Mouse (Mus musculus) lung, embryonic 15.5 days (tissue): ENCODE data around the gene Gm49333. TPM values are rescaled to one million over a fixed set of nuclear protein-coding genes. Genes with fewer than 3 reads are reported as not detected.
A peak's percentile ranks its signal among the peaks of the same experiment; 100 is the strongest.
"Not testable (repeated sequence)": the region's sequence is repeated elsewhere in the genome, so short reads cannot be mapped to it uniquely, and the experiment has no call there.

Experiments used
- ATAC-seq: fragments of 200-750 bp; cut with Nextera tagmentation; 2 replicates; pipeline ENCODE4 v1.8.0; 2017; ENCODE audit warnings: moderate number of reproducible peaks, borderline replicate concordance; ENCODE audit not compliant: low FRiP score, low TSS enrichment; ENCODE audit errors: extremely low read depth
- H3K27ac ChIP-seq: fragments of 300-500 bp; sonication (generic); 2 replicates; pipeline ENCODE4 v1.5.1; 2015; ENCODE audit warnings: moderate library complexity, mild to moderate bottlenecking, inconsistent platforms
- H3K27me3 ChIP-seq: fragments of 300-500 bp; sonication (generic); 2 replicates; pipeline ENCODE4 v1.6.1; 2015; ENCODE audit warnings: inconsistent platforms
- H3K36me3 ChIP-seq: fragments of 300-500 bp; sonication (generic); 2 replicates; pipeline ENCODE4 v1.6.1; 2015; ENCODE audit warnings: inconsistent platforms
- H3K4me1 ChIP-seq: fragments of 300-500 bp; sonication (generic); 2 replicates; pipeline ENCODE4 v1.6.1; 2015; ENCODE audit warnings: inconsistent platforms
- H3K4me2 ChIP-seq: fragments of 300-500 bp; sonication (generic); 2 replicates; pipeline ENCODE4 v1.6.1; 2015; ENCODE audit warnings: inconsistent platforms, mild to moderate bottlenecking, moderate library complexity
- H3K4me3 ChIP-seq: fragments of 300-500 bp; sonication (generic); 2 replicates; pipeline ENCODE4 v1.5.1; 2015; ENCODE audit warnings: mild to moderate bottlenecking, inconsistent platforms
- H3K9ac ChIP-seq: fragments of 300-500 bp; sonication (generic); 2 replicates; pipeline ENCODE4 v1.6.1; 2015; ENCODE audit warnings: inconsistent platforms
- H3K9me3 ChIP-seq: fragments of 300-500 bp; sonication (generic); 2 replicates; pipeline ENCODE4 v1.6.1; 2016; ENCODE audit warnings: inconsistent platforms
- WGBS: fragments of 180-500 bp; shearing (Covaris S2); methylation state at CpG from one replicate; pipeline ENCODE4 v1.1.7; 2015; 5-methylcytosine and 5-hydroxymethylcytosine counted together
- polyA plus RNA-seq: library from polyadenylated mRNA; unstranded; fragments of >200 nt; fragmentation: Nextera tagmentation; extraction: Ambion mirVana; gene quantifications from 2 replicates; pipeline ENCODE4 v1.2.1, GENCODE M21; 2015

The Gm49333 gene
- polyA plus RNA-seq, 1 experiment from 2014 or later: not detected

DNA sequence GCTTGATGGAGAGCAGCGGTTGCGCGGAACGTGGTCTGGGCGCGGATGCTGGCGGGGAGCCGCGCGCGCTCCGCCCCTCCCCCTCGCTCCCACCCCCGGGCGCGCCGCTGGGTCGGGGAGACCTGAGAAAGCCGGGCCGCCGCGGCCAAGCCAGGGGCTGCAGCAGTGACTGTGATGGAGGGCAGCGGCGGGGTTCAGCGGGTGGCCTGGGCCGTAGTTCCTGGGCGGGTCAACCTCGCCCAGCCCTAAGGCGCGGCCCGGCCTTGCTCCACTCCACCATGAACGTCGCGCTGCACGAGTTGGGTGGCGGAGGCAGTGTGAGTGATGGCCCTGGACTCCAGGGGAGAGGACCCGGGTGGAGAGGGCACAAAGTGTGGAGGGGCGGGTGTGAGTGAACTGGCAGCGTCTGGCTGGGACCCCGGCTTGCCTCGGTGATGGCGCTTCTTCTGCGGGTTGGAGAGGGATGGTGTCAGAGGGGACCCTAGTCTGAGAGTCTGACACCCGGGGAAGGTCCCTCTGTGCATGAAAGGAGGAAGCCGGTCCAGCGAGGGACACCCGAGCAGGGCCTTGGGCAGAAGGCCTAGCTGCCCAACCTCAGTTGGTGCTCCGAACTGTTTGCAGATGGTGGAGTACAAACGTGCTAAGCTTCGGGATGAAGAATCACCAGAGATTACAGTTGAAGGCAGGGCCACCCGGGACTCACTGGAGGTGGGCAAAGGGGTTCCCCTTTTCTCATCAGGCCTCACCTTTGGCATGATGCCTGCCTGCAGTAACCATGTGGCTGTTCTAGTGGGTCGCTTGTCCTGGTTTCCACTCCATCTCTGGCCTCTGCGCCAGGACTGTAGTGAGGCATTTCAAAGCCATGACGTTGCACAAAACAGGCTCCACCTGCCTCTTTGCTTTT lies 18.6 kb downstream of the Gm49333 start, which contains the start of gene Ece2:
Ece2 (plus strand) TSS at position 98 of the 904 bp plus-strand sequence.
- Histone ChIP-seq H3K4me2 (peak within 1 kb of the TSS; percentile 94), H3K4me1 (peaks cover 13% of the 10 kb centered on the region; the same call in 1 of the 2 replicates), H3K27me3 (peaks cover 29% of the 10 kb centered on the region), H3K27ac (no peak within 1 kb of the TSS), H3K9me3 (no peaks in the 10 kb centered on the region), H3K4me3 (peak within 1 kb of the TSS; percentile 53), H3K36me3 (no peaks in the 10 kb centered on the region), H3K9ac (peak within 1 kb of the TSS; percentile 58)
- WGBS: 5% methylated on average over 54 of the region's 54 CpGs
- peak; percentile 69; the same call in 1 of the 2 replicates for ATAC-seq

DNA sequence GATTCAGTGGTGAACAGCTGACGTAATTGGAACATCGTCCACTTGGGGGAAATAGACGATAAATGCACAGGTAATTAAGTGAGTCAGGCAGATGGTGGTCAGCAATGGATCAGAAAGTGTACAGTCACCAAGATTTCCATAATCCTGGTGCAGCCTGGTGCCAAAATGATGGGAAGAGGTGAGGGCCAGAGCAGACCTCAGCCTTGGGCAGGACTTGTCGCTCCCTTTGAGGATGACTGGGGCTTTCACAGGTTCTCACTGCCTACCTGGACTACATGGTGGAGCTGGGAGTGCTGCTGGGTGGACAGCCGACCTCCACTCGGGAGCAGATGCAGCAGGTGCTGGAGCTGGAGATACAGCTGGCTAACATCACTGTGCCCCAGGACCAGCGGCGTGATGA lies 26.0 kb downstream of the Gm49333 start:
- H3K4me2 ChIP-seq: no peak overlapping the region
- H3K4me3 ChIP-seq: no peak overlapping the region
- 68% methylated on average over 8 of the region's 8 CpGs for WGBS
- no peaks in the 10 kb centered on the region for H3K4me1 ChIP-seq
- H3K36me3 ChIP-seq: no peaks in the 10 kb centered on the region
- no peak overlapping the region for H3K9ac ChIP-seq
- H3K9me3 ChIP-seq: no peaks in the 10 kb centered on the region
- ATAC-seq: no peak
- no peak overlapping the region for H3K27ac ChIP-seq
- H3K27me3 ChIP-seq: no peaks in the 10 kb centered on the region

DNA sequence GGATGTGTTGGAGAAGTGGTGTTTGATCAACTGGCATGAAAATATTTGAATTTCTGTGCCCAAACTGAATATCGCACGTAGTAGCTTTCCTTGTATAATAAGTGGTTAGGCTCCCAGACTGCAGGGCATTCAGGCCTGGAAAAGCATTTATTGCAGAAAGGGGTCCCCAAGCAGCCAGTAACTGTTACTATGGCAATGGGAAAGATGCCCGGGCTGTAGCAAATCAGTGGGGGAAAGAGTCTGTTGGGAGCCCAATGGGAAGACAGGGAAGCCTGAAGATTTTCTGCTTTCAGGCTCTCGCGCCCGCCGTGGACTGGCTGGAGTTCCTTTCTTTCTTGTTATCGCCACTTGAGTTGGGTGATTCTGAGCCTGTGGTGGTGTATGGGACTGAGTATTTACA lies 27.0 kb downstream of the Gm49333 start:
- WGBS: 71% methylated on average over 8 of the region's 8 CpGs
- H3K27me3 ChIP-seq: no peaks in the 10 kb centered on the region
- no peak overlapping the region for H3K9ac ChIP-seq
- no peak overlapping the region for H3K4me3 ChIP-seq
- ATAC-seq: no peak
- H3K27ac ChIP-seq: no peak overlapping the region
- no peak overlapping the region for H3K4me2 ChIP-seq
- no peaks in the 10 kb centered on the region for H3K4me1 ChIP-seq
- H3K9me3 ChIP-seq: no peaks in the 10 kb centered on the region
- H3K36me3 ChIP-seq: no peaks in the 10 kb centered on the region

- no peak overlapping the region for H3K4me2 ChIP-seq
- no peaks in the 10 kb centered on the region for H3K36me3 ChIP-seq
- no peak overlapping the region for H3K4me3 ChIP-seq
- no peak overlapping the region for H3K9ac ChIP-seq
- no peaks in the 10 kb centered on the region for H3K27me3 ChIP-seq
- peak; percentile 59 for ATAC-seq
- no peaks in the 10 kb centered on the region for H3K9me3 ChIP-seq
- 0% methylated on average over 8 of the region's 8 CpGs for WGBS
- no peaks in the 10 kb centered on the region for H3K4me1 ChIP-seq
- no peak overlapping the region for H3K27ac ChIP-seq
Measured at GRCm38 (mm10) chr16:20642161-20642560, 30.8 kb downstream of the Gm49333 start.

DNA sequence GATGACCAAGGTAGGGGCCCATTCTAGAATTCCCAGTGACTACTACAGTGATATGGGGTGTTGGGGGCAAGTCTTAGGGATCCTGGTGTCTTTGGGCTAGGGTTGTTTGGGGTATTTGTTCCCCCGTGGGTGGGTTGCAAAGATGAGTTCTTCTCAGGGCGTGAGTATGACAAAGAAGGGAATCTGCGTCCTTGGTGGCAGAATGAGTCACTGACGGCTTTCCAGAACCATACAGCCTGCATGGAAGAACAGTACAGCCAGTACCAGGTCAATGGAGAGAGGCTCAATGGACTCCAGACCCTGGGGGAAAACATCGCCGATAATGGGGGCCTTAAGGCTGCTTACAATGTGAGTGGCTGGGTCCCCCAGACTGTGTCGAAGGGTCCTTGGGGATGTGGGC lies 32.5 kb downstream of the Gm49333 start:
- Histone ChIP-seq H3K4me2 (no peak overlapping the region), H3K9me3 (no peaks in the 10 kb centered on the region), H3K4me1 (no peaks in the 10 kb centered on the region), H3K36me3 (no peaks in the 10 kb centered on the region), H3K27me3 (no peaks in the 10 kb centered on the region), H3K9ac (no peak overlapping the region), H3K27ac (no peak overlapping the region), H3K4me3 (no peak overlapping the region)
- WGBS: 80% methylated on average over 7 of the region's 7 CpGs
- ATAC-seq: no peak

DNA sequence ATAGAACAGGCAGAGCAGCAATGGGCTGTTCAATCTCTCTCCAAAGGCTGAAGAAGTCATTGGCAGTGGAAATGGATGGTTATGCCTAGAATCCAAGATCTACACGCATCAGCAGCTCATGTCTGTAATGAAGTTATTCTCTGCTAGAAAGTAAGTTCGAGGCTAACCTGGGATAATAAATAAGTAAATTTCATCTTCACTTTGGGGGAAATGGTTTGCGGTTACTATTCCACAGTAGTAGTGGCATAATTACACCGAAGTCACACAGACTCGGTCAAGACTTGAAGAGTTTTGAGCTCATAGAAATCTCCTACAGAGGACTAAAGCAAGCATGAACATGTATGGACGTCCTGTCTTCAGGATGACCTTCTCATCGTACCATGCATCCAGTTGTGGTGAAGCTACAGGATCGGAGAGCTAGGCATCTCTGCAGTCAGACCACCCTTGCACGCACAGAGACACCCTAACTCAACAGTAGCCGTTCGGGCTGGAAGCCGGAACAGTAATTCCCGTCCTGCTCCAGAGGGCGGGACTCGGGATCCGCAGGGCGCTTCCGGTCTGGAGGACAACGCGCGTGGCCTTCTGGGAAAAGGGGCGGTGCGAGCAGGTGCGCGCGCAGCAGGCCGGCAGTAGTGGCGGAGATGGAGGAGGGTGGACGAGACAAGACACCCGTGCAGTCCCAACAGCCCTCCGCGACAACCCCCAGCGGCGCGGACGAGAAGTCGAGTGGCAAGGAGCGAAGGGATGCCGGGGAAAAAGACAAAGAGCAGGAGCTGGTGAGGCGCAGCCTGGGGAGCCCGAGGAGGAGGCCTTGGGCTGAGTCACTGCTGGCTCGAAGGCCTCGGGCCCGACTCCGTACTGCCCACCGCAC lies 39.9 kb downstream of the Gm49333 start, which contains the start of gene Psmd2:
Psmd2 (plus strand) TSS at position 577 of the 871 bp plus-strand sequence.
- Histone ChIP-seq H3K4me2 (peak within 1 kb of the TSS; percentile 80), H3K36me3 (peaks cover 26% of the 10 kb centered on the region), H3K27ac (peak within 1 kb of the TSS; percentile 43), H3K4me3 (peak within 1 kb of the TSS; percentile 87), H3K27me3 (no peaks in the 10 kb centered on the region), H3K9me3 (no peaks in the 10 kb centered on the region), H3K9ac (peak within 1 kb of the TSS; percentile 87), H3K4me1 (peaks cover 15% of the 10 kb centered on the region; the same call in 1 of the 2 replicates)
- WGBS: 2% methylated on average over 46 of the region's 46 CpGs
- ATAC-seq: peak; percentile 96

- Histone ChIP-seq H3K4me2 (peak overlapping the region; percentile 80), H3K36me3 (peaks cover 32% of the 10 kb centered on the region), H3K4me3 (peak overlapping the region; percentile 87), H3K9ac (peak overlapping the region; percentile 87), H3K9me3 (no peaks in the 10 kb centered on the region), H3K27me3 (no peaks in the 10 kb centered on the region), H3K4me1 (peaks cover 15% of the 10 kb centered on the region; the same call in 1 of the 2 replicates), H3K27ac (no peak overlapping the region)
- WGBS: 5% methylated on average over 12 of the region's 12 CpGs
- ATAC-seq: no peak
Measured at GRCm38 (mm10) chr16:20651947-20652310, 40.5 kb downstream of the Gm49333 start.

GRCm38 (mm10) chr16:20653315-20653714 lies 41.9 kb downstream of the Gm49333 start:
- H3K9ac ChIP-seq: no peak overlapping the region

GRCm38 (mm10) chr16:20657661-20658060 lies 46.3 kb downstream of the Gm49333 start:
- peaks cover 87% of the 10 kb centered on the region for H3K36me3 ChIP-seq
- WGBS: 84% methylated on average over 4 of the region's 4 CpGs
- no peak overlapping the region for H3K9ac ChIP-seq
- ATAC-seq: no peak
- no peak overlapping the region for H3K4me3 ChIP-seq
- no peaks in the 10 kb centered on the region for H3K27me3 ChIP-seq
- H3K4me1 ChIP-seq: peaks cover 6% of the 10 kb centered on the region; the same call in 1 of the 2 replicates
- no peak overlapping the region for H3K27ac ChIP-seq
- H3K4me2 ChIP-seq: no peak overlapping the region
- no peaks in the 10 kb centered on the region for H3K9me3 ChIP-seq

More at GRCm38 (mm10) chr16:20653315-20653714, 41.9 kb downstream of the Gm49333 start:
- no peak for ATAC-seq
- H3K27me3 ChIP-seq: no peaks in the 10 kb centered on the region
- 0 out of 2 replicates have a peak overlapping the region, but pooled peaks have one; percentile 87 for H3K4me3 ChIP-seq
- peaks cover 46% of the 10 kb centered on the region for H3K36me3 ChIP-seq
- H3K9me3 ChIP-seq: no peaks in the 10 kb centered on the region
- no peak overlapping the region for H3K4me2 ChIP-seq
- H3K4me1 ChIP-seq: peaks cover 15% of the 10 kb centered on the region; the same call in 1 of the 2 replicates
- no peak overlapping the region for H3K27ac ChIP-seq
- WGBS: 40% methylated on average over 2 of the region's 2 CpGs

DNA sequence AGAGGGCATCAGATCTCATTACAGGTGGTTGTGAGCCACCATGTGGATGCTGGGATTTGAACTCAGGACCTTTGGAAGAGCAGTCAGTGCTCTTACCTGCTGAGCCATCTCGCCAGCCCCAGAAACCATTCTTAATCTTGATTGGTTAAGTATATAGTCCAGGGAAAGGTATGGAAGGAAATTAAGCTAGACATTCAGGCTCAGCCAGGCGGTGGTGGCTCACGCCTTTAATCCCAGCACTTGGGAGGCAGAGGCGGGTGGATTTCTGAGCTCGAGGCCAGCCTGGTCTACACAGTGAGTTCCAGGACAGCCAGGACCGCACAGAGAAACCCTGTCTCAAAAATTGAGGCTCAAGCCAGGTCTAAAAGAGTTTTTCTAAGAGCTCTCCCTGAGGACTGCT lies 56.6 kb downstream of the Gm49333 start, which contains the start of gene Eif4g1:
Eif4g1 (plus strand) TSS at position 301 of the 400 bp plus-strand sequence.
- H3K27me3 ChIP-seq, H3K4me2 ChIP-seq, ATAC-seq, H3K4me3 ChIP-seq, H3K9me3 ChIP-seq, H3K27ac ChIP-seq, H3K9ac ChIP-seq, H3K4me1 ChIP-seq, H3K36me3 ChIP-seq: not testable (repeated sequence)
- 91% methylated on average over 5 of the region's 6 CpGs for WGBS

DNA sequence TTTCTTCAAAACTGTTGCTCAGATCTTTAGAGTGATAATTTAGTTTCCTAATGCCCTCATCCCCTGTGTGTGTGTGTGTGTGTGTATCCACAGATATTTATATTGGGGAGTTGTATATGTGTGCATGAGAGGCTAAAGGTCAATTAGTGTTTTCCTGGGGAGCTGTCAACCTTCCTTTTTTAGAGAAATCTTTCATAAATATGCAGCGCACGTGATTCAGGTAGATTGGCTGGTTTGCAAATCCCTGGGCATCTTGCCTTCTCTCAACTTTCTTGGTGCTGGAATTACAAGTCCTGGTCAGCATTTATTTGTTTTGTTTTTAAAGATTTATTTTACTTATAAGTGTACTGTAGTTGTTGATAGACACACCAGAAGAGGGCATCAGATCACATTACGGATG lies 58.9 kb downstream of the Gm49333 start:
- Histone ChIP-seq H3K4me1 (peaks cover 23% of the 10 kb centered on the region), H3K4me3 (no peak overlapping the region), H3K9me3 (no peaks in the 10 kb centered on the region), H3K27ac (no peak overlapping the region), H3K4me2 (no peak overlapping the region), H3K27me3 (no peaks in the 10 kb centered on the region), H3K36me3 (peaks cover 6% of the 10 kb centered on the region; the same call in 1 of the 2 replicates), H3K9ac (no peak overlapping the region)
- 83% methylated on average over 3 of the region's 3 CpGs for WGBS
- no peak for ATAC-seq
